Mouse (Mus musculus) Patski (cell line): ENCODE results near the gene Pabpn1l. TPM values are rescaled to one million over a fixed set of nuclear protein-coding genes. Genes with fewer than 3 reads are reported as not detected.

Experiments used
- ATAC-seq: fragments of 100-300 bp; one replicate; pipeline ENCODE4 v1.8.0; 2021
- CTCF ChIA-PET: fragments of 350-600 bp; sonication (Branson Sonifier 250); formaldehyde crosslinking; loops from one replicate; lab custom pipeline; 2022; ENCODE audit warnings: inconsistent platforms; lab: Charles Lee
- POLR2A ChIA-PET: fragments of 350-600 bp; sonication (Branson Sonifier 250); formaldehyde crosslinking; loops from one replicate; lab custom pipeline; 2022; ENCODE audit warnings: antibody characterized with exemption, inconsistent platforms; lab: Charles Lee
- DNase-seq: peaks from one replicate; pipeline ENCODE4 v3.0.0-alpha.2; 2011; ENCODE audit warnings: low read depth, low spot score
- H3K27me3 ChIP-seq: fragments of 371-371 bp; one replicate; pipeline ENCODE4 v1.5.1; 2021
- CTCF ChIP-seq: fragments of 100-300 bp; IDR thresholded peaks from one replicate; pipeline ENCODE4 v1.5.1; 2021
- in situ Hi-C: fragments of 300-500 bp; cut with MboI; formaldehyde crosslinking; loops from 3 replicates; pipeline ENCODE4 v1.11.1; 2018; ENCODE audit warnings: low pct_unique_long_range_greater_than_20kb, mixed read lengths
- polyA plus RNA-seq: library from polyadenylated mRNA; unstranded; gene quantifications from one replicate; pipeline ENCODE4 v1.2.3, GENCODE M21; 2021

Gene Pabpn1l
- polyA plus RNA-seq, 1 experiment from 2014 or later = 0.05 TPM

- ChIA-PET POLR2A (no interaction called here), CTCF (no interaction called here)
- DNase-seq (no peak), ATAC-seq (no peak)
- no peak for TF ChIP-seq CTCF
- in situ Hi-C loops = no loop called here
- no peaks in the 10 kb centered on the region for H3K27me3 ChIP-seq
These were observed 40.6 kb upstream of the Pabpn1l start for GRCm38 (mm10) chr8:122663106-122663505.

- ATAC-seq (no peak), DNase-seq (no peak)
- POLR2A ChIA-PET = no interaction called here
- in situ Hi-C loops = no loop called here
- TF ChIP-seq CTCF = no peak
- CTCF ChIA-PET = no interaction called here
- no peaks in the 10 kb centered on the region for H3K27me3 ChIP-seq
These were observed 39.4 kb upstream of the Pabpn1l start for GRCm38 (mm10) chr8:122661894-122662293.

- no peaks in the 10 kb centered on the region for H3K27me3 ChIP-seq
- POLR2A ChIA-PET = no interaction called here
- in situ Hi-C loops = no loop called here
- DNase-seq (no peak), ATAC-seq (no peak)
- CTCF ChIA-PET = no interaction called here
- no peak for TF ChIP-seq CTCF
These were observed 38.6 kb upstream of the Pabpn1l start for GRCm38 (mm10) chr8:122661138-122661537.

GRCm38 (mm10) chr8:122660022-122660421 lies 37.5 kb upstream of the Pabpn1l start:
- no peaks in the 10 kb centered on the region for H3K27me3 ChIP-seq
- no peak for ATAC-seq
- ChIA-PET POLR2A (no interaction called here), CTCF (interaction anchor here (1.9 kb wide), 1 partner anchor 11 kb away, joined by 7 read pairs; no protein-coding TSS in a partner anchor)
- no peak for TF ChIP-seq CTCF
- in situ Hi-C loops = no loop called here
- DNase-seq = no peak

GRCm38 (mm10) chr8:122658807-122659160 lies 36.2 kb upstream of the Pabpn1l start:
- no peaks in the 10 kb centered on the region for H3K27me3 ChIP-seq
- no peak for DNase-seq
- ChIA-PET CTCF (interaction anchor here (1.0 to 1.9 kb wide), 2 partner anchors 10 to 14 kb away, joined by 3 to 7 read pairs; no protein-coding TSS in a partner anchor), POLR2A (no interaction called here)
- ATAC-seq = no peak
- TF ChIP-seq CTCF = no peak
- in situ Hi-C loops = no loop called here

- CTCF ChIA-PET = interaction anchor here (1.0 to 1.9 kb wide), 2 partner anchors 10 to 13 kb away, joined by 3 to 7 read pairs; no protein-coding TSS in a partner anchor
- H3K27me3 ChIP-seq = no peaks in the 10 kb centered on the region
- DNase-seq (no peak), ATAC-seq (no peak)
- TF ChIP-seq CTCF = no peak
- POLR2A ChIA-PET = no interaction called here
- in situ Hi-C loops = no loop called here
These were observed 35.7 kb upstream of the Pabpn1l start for GRCm38 (mm10) chr8:122658149-122658806.

GRCm38 (mm10) chr8:122656056-122656999 lies 33.8 kb upstream of the Pabpn1l start:
- ChIA-PET POLR2A (no interaction called here), CTCF (no interaction called here)
- DNase-seq (no peak), ATAC-seq (no peak)
- no peak for TF ChIP-seq CTCF
- in situ Hi-C loops = no loop called here
- no peaks in the 10 kb centered on the region for H3K27me3 ChIP-seq

GRCm38 (mm10) chr8:122654768-122655167 lies 32.2 kb upstream of the Pabpn1l start:
- TF ChIP-seq CTCF = no peak
- CTCF ChIA-PET = no interaction called here
- ATAC-seq = no peak
- in situ Hi-C loops = no loop called here
- DNase-seq = no peak
- no peaks in the 10 kb centered on the region for H3K27me3 ChIP-seq
- POLR2A ChIA-PET = no interaction called here

GRCm38 (mm10) chr8:122652643-122653042 lies 30.1 kb upstream of the Pabpn1l start:
- no peak for TF ChIP-seq CTCF
- ATAC-seq (no peak), DNase-seq (no peak)
- H3K27me3 ChIP-seq = no peaks in the 10 kb centered on the region
- in situ Hi-C loops = no loop called here
- CTCF ChIA-PET = no interaction called here
- POLR2A ChIA-PET = no interaction called here

GRCm38 (mm10) chr8:122651326-122651921 lies 28.9 kb upstream of the Pabpn1l start:
- ChIA-PET POLR2A (interaction anchor here (0.6 kb wide), 1 partner anchor 21 kb away, joined by 3 read pairs; no protein-coding TSS in a partner anchor), CTCF (no interaction called here)
- peaks cover under 1% of the 10 kb centered on the region for H3K27me3 ChIP-seq
- in situ Hi-C loops = no loop called here
- no peak for TF ChIP-seq CTCF
- ATAC-seq (no peak), DNase-seq (no peak)
